Mouse (Mus musculus): ENCODE results near the gene Dlgap4. TPM values are rescaled to one million over a fixed set of nuclear protein-coding genes. Genes with fewer than 3 reads are reported as not detected.
A peak's percentile ranks its signal among the peaks of the same experiment; 100 is the strongest.

Dlgap4 gene
- polyA plus RNA-seq (2016; fragmentation: Nextera tagmentation; extraction: Ambion mirVana): 133 and 197 TPM in 2 replicates

DNA sequence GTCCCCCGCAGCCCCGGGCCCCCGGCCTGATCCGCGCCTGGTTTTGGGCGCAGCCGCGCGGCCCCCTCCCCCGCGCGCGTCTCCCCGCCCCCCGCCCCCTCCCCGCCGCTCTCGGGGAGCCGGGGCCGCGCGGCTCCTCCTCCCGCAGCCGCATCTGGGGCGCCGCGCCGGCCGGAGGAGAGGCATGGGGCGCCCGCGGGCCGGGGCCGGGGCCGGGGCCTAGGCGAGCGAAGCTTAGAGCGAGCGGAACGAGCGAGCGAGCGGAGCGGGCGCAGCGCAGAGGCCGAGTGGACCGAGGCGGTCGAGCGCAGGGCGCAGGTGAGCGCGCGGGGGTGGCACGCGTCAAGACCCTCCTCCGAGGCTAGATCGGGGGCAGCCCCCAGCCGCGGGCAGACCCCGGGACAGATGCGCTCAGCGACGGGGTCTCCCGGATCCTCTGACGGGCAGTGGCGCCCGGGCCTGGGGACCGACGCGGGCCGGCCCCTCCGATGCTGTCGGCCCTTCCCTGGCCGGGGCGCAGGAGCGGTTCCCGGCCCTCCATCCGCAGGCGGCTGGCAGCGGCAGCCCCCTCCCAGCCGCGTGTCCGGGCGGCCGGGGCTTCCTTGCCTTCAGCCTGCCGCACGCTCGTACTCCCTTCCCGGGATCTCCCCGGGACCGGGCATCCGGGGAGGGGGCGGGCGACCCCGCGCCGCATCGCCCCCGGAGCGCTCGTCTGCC is at the start of gene Dlgap4:
Dlgap4 (plus strand) TSS at position 165 of the 717 bp plus-strand sequence.
- Histone ChIP-seq H3K27me3 (ENCODE audit: insufficient read depth, poor library complexity, severe bottlenecking) (peaks cover 68% of the 10 kb centered on the region), H3K36me3 (no peaks in the 10 kb centered on the region), H3K27ac (peak within 1 kb of the TSS; percentile 82), H3K4me3 (peak within 1 kb of the TSS; percentile 75), H3K4me1 (replicated peaks) (peaks cover 32% of the 10 kb centered on the region), H3K9me3 (no peaks in the 10 kb centered on the region)
- under 1% methylated on average over 102 of the region's 103 CpGs for WGBS
- DNase-seq (ENCODE audit: low spot score): peak; percentile 59

DNA sequence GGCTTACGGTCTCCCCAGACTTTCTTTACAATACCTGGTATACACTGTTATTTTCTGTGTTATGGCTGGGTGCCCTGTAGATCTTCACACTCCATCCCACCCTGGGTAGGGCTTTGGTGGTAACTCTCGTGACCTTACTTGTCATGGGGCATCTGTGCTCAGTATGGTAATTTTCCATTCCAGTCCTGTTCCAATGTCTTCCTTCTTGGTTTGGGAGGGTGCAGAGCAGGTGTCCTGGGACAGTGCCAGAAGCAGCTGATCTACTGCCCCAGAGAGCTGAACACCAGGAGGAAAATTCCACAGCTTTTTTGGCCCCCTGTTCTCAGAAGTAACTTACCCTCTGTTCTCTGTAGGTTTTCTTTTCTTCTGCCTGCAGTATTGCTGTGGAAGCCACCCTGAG is 47.0 kb upstream of the Dlgap4 start:
- H3K4me1 ChIP-seq (replicated peaks): no peaks in the 10 kb centered on the region

DNA sequence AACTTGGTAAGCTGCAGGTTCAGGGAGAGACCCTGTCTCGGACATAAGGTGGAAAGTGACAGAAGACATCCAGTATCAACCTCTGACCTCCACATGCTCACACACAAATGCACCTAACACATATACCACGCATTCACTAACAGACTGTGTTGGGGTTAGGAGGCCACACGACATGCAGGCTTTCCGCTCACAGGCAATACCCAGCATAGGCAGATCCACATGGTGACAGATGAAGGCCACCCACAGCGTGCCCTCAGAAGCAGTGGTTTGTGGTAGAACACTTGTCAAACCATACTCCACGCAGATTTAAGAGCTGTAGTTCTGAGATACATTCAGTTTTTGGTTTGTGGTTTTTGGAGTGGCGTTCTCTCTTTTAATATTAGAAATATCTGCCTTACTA is 44.9 kb upstream of the Dlgap4 start:
- Histone ChIP-seq H3K4me3 (no peak overlapping the region), H3K27ac (no peak overlapping the region), H3K27me3 (ENCODE audit: insufficient read depth, poor library complexity, severe bottlenecking) (no peaks in the 10 kb centered on the region), H3K36me3 (peaks cover 62% of the 10 kb centered on the region), H3K9me3 (no peaks in the 10 kb centered on the region), H3K4me1 (replicated peaks) (no peaks in the 10 kb centered on the region)
- 91% methylated on average over 7 of the region's 7 CpGs for WGBS
- no peak for DNase-seq (ENCODE audit: low spot score)

More for the DNA sequence above, 47.0 kb upstream of the Dlgap4 start:
- WGBS: 93% methylated on average over 2 of the region's 2 CpGs
- Histone ChIP-seq H3K27me3 (ENCODE audit: insufficient read depth, poor library complexity, severe bottlenecking) (no peaks in the 10 kb centered on the region), H3K9me3 (no peaks in the 10 kb centered on the region), H3K36me3 (peaks cover 72% of the 10 kb centered on the region), H3K27ac (no peak overlapping the region), H3K4me3 (no peak overlapping the region)
- no peak for DNase-seq (ENCODE audit: low spot score)

DNA sequence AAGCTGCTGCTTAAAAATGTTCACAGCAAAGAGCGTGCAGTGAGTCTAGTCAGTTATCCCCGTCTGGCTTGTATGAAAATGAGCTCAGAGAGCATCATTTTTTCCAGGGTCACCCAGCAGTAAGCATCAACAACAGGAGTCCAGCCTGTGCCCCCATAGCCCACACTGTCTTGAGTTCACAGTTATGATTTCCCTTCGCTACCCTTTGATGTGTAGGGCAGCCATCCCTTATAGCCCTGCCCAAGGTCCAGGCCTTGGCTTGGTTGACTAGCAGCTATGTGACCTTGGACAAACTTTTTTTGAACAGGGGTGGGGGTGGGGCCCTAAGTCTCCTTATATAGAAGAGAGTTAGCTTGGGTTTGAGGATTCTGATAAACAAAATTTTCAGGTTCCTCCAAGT is 44.2 kb upstream of the Dlgap4 start:
- H3K27me3 ChIP-seq (ENCODE audit: insufficient read depth, poor library complexity, severe bottlenecking): no peaks in the 10 kb centered on the region
- no peaks in the 10 kb centered on the region for H3K9me3 ChIP-seq
- no peak overlapping the region for H3K4me3 ChIP-seq
- H3K4me1 ChIP-seq (replicated peaks): no peaks in the 10 kb centered on the region
- 93% methylated on average over 3 of the region's 3 CpGs for WGBS
- DNase-seq (ENCODE audit: low spot score): no peak
- no peak overlapping the region for H3K27ac ChIP-seq
- peaks cover 56% of the 10 kb centered on the region for H3K36me3 ChIP-seq

DNA sequence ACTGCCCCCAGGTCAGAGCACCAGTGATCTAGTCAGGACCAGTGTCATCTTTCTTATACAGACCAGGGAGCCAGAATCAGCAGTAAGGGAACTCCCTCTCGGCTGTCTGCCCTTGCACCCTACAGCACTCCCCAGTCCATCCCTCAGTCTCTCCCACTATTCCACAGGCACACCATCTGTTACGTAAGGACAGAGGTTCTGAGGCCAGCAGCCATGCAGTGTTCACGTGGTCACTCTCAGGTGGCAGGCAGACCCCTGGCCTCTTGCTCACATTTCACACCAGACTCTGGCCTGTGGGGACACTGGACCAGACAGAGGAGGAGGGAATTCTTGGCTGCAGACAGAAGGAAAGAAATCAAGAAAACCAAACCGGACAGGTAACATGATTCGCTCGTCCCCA is 42.0 kb upstream of the Dlgap4 start:
- H3K4me3 ChIP-seq: no peak overlapping the region
- 78% methylated on average over 6 of the region's 6 CpGs for WGBS
- H3K4me1 ChIP-seq (replicated peaks): no peaks in the 10 kb centered on the region
- H3K27me3 ChIP-seq (ENCODE audit: insufficient read depth, poor library complexity, severe bottlenecking): no peaks in the 10 kb centered on the region
- H3K36me3 ChIP-seq: peaks cover 37% of the 10 kb centered on the region
- DNase-seq (ENCODE audit: low spot score): no peak
- no peak overlapping the region for H3K27ac ChIP-seq
- no peaks in the 10 kb centered on the region for H3K9me3 ChIP-seq

DNA sequence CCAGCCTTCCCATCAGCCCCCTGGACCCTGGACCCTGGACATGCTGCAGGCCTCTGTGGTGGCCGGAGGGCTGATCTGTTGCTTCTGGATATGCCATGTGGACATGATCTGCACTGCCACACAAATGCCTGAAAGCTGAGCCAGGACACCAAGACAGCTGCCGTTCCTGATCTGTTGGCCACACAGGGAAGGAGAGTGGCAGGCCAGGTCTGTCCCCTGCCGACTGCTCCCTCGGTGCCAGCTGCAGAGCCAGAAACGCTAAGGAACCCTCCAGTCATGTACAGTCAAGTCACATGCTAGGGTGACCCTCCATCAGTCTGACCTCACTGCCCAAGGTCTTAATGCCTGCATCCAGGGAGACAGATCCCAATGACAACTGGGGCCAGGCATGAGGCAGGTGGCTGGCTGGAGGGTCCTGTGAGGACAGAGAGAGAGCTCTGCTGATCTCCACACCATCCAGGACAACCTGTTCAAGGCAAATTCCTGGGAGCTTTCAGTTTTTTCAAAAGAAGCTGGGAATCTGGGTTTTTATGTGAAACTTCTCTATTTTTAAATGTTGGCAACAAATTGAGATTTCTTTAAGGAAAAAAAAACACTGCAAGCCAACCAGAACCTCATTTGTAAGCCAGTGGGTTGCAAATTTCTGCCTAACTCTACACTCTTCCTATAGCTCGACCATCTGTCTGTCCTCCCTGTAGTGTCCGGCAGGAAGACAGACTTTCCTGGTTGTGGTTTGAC is 36.5 kb upstream of the Dlgap4 start:
- WGBS: 81% methylated on average over 7 of the region's 7 CpGs
- no peak overlapping the region for H3K4me3 ChIP-seq
- H3K27me3 ChIP-seq (ENCODE audit: insufficient read depth, poor library complexity, severe bottlenecking): no peaks in the 10 kb centered on the region
- H3K4me1 ChIP-seq (replicated peaks): no peaks in the 10 kb centered on the region
- no peak overlapping the region for H3K27ac ChIP-seq
- no peaks in the 10 kb centered on the region for H3K36me3 ChIP-seq
- DNase-seq (ENCODE audit: low spot score): no peak
- no peaks in the 10 kb centered on the region for H3K9me3 ChIP-seq

DNA sequence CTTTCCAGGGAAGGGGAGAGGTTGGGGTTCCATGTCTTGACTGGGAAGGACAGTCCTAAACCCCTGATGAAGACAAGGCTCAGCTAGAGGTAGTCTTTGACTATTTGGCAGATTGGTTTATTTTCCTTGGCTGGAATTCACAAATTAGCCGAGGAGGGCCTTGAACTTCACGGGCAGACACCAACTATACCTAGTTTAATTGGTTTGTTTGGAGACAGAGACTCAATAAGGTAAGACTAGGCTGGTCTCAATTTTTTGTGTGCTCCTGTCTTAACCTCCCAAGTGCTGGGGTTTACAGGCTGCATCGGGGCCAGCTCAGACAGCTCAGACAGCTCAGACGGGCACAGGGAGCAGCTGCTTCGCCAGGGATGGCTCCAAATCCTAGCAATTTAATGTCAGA is 33.0 kb upstream of the Dlgap4 start:
- Histone ChIP-seq H3K27ac (no peak overlapping the region), H3K36me3 (no peaks in the 10 kb centered on the region), H3K27me3 (ENCODE audit: insufficient read depth, poor library complexity, severe bottlenecking) (peaks cover 7% of the 10 kb centered on the region; the same call in 1 of the 2 replicates), H3K4me1 (replicated peaks) (peaks cover 17% of the 10 kb centered on the region), H3K9me3 (no peaks in the 10 kb centered on the region), H3K4me3 (no peak overlapping the region)
- WGBS: 80% methylated on average over 5 of the region's 5 CpGs
- DNase-seq (ENCODE audit: low spot score): no peak

DNA sequence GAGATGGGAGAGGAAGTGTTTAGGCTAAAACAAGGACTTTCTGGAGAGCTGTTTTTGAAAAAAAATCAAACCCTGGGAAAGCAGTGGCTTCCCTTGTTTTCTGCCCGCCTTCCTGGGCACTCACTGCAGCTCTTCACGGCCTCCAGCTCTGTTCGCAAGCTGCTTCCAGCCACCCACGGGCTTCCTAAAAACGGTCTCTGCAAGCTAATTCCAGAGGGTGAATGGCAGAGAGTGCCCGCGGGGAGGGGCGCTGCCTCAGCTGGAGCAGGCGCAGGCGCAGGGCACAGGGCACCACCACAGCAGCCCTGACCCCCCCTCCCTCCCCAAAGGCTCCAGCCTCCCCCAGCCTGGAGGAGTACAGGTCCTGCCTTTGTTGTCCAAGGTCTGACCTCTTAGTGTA is 32.3 kb upstream of the Dlgap4 start:
- peaks cover 22% of the 10 kb centered on the region for H3K4me1 ChIP-seq (replicated peaks)
- DNase-seq (ENCODE audit: low spot score): no peak
- H3K27ac ChIP-seq: no peak overlapping the region
- WGBS: 67% methylated on average over 10 of the region's 10 CpGs
- H3K36me3 ChIP-seq: no peaks in the 10 kb centered on the region
- H3K9me3 ChIP-seq: no peaks in the 10 kb centered on the region
- H3K27me3 ChIP-seq (ENCODE audit: insufficient read depth, poor library complexity, severe bottlenecking): peaks cover 7% of the 10 kb centered on the region; the same call in 1 of the 2 replicates
- no peak overlapping the region for H3K4me3 ChIP-seq

DNA sequence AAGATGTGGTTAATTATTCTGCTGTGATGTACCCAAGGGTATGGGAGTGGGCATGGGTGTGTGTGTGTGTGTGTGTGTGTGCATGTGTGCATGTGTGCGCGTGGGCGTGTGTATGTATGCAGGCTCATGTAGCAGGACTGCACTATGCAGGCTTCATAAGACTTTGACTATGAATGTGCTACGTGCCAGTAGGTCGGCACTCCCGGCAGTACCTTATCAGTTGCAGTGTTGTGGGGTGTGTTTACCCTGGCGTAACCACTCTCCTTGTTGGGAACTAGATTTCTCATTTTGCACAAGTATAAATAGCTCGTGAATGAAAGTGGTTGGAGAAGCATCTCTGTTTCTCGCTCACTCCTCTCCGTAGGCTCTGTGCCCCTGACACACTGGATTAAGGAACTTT is 30.6 kb upstream of the Dlgap4 start:
- Histone ChIP-seq H3K27me3 (ENCODE audit: insufficient read depth, poor library complexity, severe bottlenecking) (peaks cover 7% of the 10 kb centered on the region; the same call in 1 of the 2 replicates), H3K9me3 (no peaks in the 10 kb centered on the region), H3K4me1 (replicated peaks) (peaks cover 22% of the 10 kb centered on the region), H3K4me3 (no peak overlapping the region), H3K27ac (no peak overlapping the region; the same call in 1 of the 2 replicates), H3K36me3 (no peaks in the 10 kb centered on the region)
- DNase-seq (ENCODE audit: low spot score): no peak
- WGBS: 93% methylated on average over 10 of the region's 10 CpGs

DNA sequence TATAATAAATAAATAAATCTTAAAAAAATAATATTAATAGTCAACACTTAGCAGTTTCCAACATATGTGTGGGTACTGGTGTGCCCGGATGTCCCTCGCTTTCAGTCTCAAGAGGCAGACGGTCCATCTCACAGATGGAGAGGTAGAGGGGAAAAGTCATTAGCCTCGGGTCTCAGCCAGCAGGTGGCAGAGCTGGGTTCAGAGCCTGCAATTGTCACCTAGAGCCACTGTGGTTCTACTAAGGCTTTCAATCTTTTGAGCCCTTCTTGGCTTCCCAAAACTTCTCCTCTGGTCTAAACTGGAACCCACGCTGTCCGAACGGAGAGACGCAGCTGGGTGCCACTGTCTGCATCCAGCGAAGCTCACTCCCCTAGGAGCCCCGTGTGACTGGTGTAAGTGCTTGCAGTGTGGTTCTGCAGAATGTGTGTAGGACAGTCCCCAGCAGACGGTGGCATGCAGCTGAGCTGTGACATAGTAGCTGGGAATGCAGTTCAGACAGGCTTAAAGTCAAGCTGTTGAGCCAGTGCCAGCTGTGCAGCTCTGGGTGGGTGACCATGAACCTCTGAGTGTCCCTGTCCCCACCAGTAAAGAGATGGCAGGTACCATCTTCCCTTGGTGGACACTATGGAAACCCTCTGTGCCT is 29.2 kb upstream of the Dlgap4 start:
- peak overlapping the region; percentile 35; the same call in 1 of the 2 replicates for H3K4me3 ChIP-seq
- peaks cover 7% of the 10 kb centered on the region; the same call in 1 of the 2 replicates for H3K27me3 ChIP-seq (ENCODE audit: insufficient read depth, poor library complexity, severe bottlenecking)
- no peaks in the 10 kb centered on the region for H3K9me3 ChIP-seq
- peak; percentile 9 for DNase-seq (ENCODE audit: low spot score)
- H3K27ac ChIP-seq: no peak overlapping the region
- 69% methylated on average over 11 of the region's 11 CpGs for WGBS
- peaks cover 22% of the 10 kb centered on the region for H3K4me1 ChIP-seq (replicated peaks)
- H3K36me3 ChIP-seq: no peaks in the 10 kb centered on the region

DNA sequence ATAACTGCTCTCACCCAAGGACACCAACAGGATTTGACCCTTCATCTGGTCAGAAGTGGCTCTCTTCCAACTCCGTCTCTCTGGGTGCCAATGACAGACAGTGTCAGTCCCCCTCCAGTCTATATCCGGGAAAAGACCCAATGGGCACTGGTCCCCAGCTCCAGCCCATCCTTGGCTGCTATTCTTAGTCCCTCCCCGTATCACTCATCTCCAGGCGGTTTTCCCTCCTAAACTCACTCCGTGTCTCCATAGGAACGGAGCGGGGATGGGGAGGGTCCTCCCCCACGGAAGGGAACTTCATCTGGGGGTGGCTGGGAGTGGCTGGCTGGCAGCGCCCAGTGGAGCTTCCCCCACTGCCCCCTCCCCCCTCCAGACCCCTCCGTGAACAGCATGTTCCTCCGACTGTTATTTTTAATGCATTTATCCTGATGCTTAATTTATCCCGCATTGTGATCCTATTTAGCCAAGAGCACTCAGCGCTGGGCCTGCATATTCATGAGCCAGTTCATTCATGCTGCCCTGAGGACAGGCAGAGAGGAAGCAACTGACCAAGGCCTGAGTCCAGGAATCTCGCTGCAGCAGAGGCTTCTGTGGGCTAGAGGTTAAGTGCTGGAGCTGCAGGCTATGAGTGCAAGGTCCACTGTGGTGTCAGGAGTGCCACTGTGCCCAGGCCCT is 28.6 kb upstream of the Dlgap4 start:
- peak; percentile 18 for DNase-seq (ENCODE audit: low spot score)
- WGBS: 38% methylated on average over 14 of the region's 14 CpGs
- no peaks in the 10 kb centered on the region for H3K9me3 ChIP-seq
- peaks cover 7% of the 10 kb centered on the region; the same call in 1 of the 2 replicates for H3K27me3 ChIP-seq (ENCODE audit: insufficient read depth, poor library complexity, severe bottlenecking)
- peaks cover 22% of the 10 kb centered on the region for H3K4me1 ChIP-seq (replicated peaks)
- peak overlapping the region; percentile 53 for H3K27ac ChIP-seq
- peak overlapping the region; percentile 35 for H3K4me3 ChIP-seq
- H3K36me3 ChIP-seq: no peaks in the 10 kb centered on the region

DNA sequence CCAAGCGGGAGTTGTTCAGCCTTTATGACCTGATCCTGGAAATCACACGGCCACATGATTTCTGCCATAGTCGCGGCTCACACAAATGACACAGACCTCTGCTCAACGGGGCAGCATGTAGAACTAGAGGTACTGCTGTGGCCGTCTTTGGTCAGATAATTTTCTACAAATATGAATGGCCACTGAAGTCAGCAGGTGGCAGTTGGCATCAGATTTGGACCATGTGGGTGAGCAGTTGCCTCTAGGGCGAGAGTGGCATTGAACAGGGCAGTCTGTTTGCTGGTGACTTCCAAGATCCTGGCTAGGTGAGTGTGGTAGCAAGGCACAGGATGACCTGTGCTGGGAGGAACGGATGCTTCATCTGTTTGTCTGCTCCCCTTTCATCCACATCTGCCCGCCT is 24.0 kb upstream of the Dlgap4 start:
- DNase-seq (ENCODE audit: low spot score): no peak
- peaks cover 14% of the 10 kb centered on the region for H3K4me1 ChIP-seq (replicated peaks)
- no peak overlapping the region for H3K4me3 ChIP-seq
- no peaks in the 10 kb centered on the region for H3K36me3 ChIP-seq
- H3K27ac ChIP-seq: no peak overlapping the region
- H3K9me3 ChIP-seq: no peaks in the 10 kb centered on the region
- H3K27me3 ChIP-seq (ENCODE audit: insufficient read depth, poor library complexity, severe bottlenecking): no peaks in the 10 kb centered on the region
- 89% methylated on average over 9 of the region's 9 CpGs for WGBS
